In genomic region chr9:120235054-120235453, GRCm38 (mm10) we compare ENCODE assay signal across 8 mouse cellular contexts.
DNase-seq lines count a peak whose midpoint lies in the region; ATAC-seq and TF ChIP-seq lines count a peak whose summit lies in the region.
"Not testable (repeated sequence)": the region's sequence is repeated elsewhere in the genome, so short reads cannot be mapped to it uniquely, and the experiment has no call there.

No protein-coding gene starts in this region.

- not testable (repeated sequence) for H3K27ac ChIP-seq in gastrocnemius, adult 2 months; limb, embryonic 11.5 days (replicated peaks; ENCODE audit: low read depth, low read length); small intestine, adult 2 months (ENCODE audit: insufficient read depth, low read depth, low read length)

- H3K27me3 ChIP-seq in limb, embryonic 11.5 days (ENCODE audit: control insufficient read depth, insufficient read depth, low read length); small intestine, adult 2 months (ENCODE audit: control insufficient read depth, insufficient read depth, low read length): not testable (repeated sequence)

- 89% methylated on average over 4 of the region's 4 CpGs for WGBS in limb, embryonic 11.5 days
- 85% methylated on average over 4 of the region's 4 CpGs for WGBS in small intestine, adult 2 months

- intact Hi-C loops in gastrocnemius, adult 2 months (cut with DNase I): not testable (repeated sequence)

- H3K9me3 ChIP-seq in limb, embryonic 11.5 days (ENCODE audit: control insufficient read depth, low read length): not testable (repeated sequence)

- peak; percentile 42; the same call in 1 of the 2 replicates for TF ChIP-seq CTCF in brain, embryonic 14.5 days (IDR thresholded peaks at IDR 0.05; ENCODE audit: borderline replicate concordance, extremely low read depth, insufficient read depth, insufficient read length)
- peak; percentile 27; the same call in 1 of the 2 replicates for TF ChIP-seq CTCF in gastrocnemius, adult 2 months (IDR thresholded peaks at IDR 0.05)
- TF ChIP-seq CTCF in small intestine, adult 2 months (IDR thresholded peaks at IDR 0.05; ENCODE audit: extremely low read depth, insufficient read length, insufficient replicate concordance, low read depth, low read length): peak; percentile 38; the same call in 1 of the 2 replicates

- H3K4me1 ChIP-seq in limb, embryonic 11.5 days (ENCODE audit: control insufficient read depth, insufficient read depth, low read length); small intestine, adult 2 months (ENCODE audit: control insufficient read depth, insufficient read depth, insufficient read length, low read length): not testable (repeated sequence)

- DNase-seq in B cell, adult 2 months: peak; percentile 6 to 13
- peak; percentile 67 for DNase-seq in R1 (ENCODE audit: low read depth, low spot score)
- not testable (repeated sequence) for DNase-seq in brain, embryonic 14.5 days (ENCODE audit: low read depth); gastrocnemius, adult 2 months
- DNase-seq in kidney, adult 9 months: peak; percentile 28
- DNase-seq in limb, embryonic 11.5 days (ENCODE audit: low spot score): peak; percentile 27
- DNase-seq in lung, postnatal 36 days: peak; percentile 30

- TF ChIP-seq POLR2A in brain, embryonic 14.5 days (IDR thresholded peaks at IDR 0.05; ENCODE audit: borderline replicate concordance, extremely low read depth, insufficient read depth, insufficient read length, poor library complexity, severe bottlenecking); small intestine, adult 2 months (IDR thresholded peaks at IDR 0.05; ENCODE audit: low read depth, low read length): not testable (repeated sequence)

- H3K9ac ChIP-seq in limb, embryonic 11.5 days (ENCODE audit: low read length): not testable (repeated sequence)

- not testable (repeated sequence) for H3K4me3 ChIP-seq in gastrocnemius, adult 2 months; limb, embryonic 11.5 days (ENCODE audit: low read depth, low read length); small intestine, adult 2 months (ENCODE audit: low read depth, low read length)

- H3K4me2 ChIP-seq in limb, embryonic 11.5 days (ENCODE audit: low read depth, severe bottlenecking): not testable (repeated sequence)

- not testable (repeated sequence) for ATAC-seq in limb, embryonic 11.5 days (ENCODE audit: insufficient number of reproducible peaks, low FRiP score, low TSS enrichment, low read depth)

- not testable (repeated sequence) for H3K36me3 ChIP-seq in limb, embryonic 11.5 days (ENCODE audit: control insufficient read depth, insufficient read depth, low read length); small intestine, adult 2 months (ENCODE audit: control insufficient read depth, insufficient read depth, low read length)
